Mouse (Mus musculus): ENCODE measurements around the gene Fndc7. TPM values are rescaled to one million over a fixed set of nuclear protein-coding genes. Genes with fewer than 3 reads are reported as not detected.

Gene Fndc7
- polyA plus RNA-seq (2015; fragmentation: Nextera tagmentation; extraction: Ambion mirVana): 1.7 and 1.9 TPM in 2 replicates

- DNase-seq (ENCODE audit: low spot score) (peak; percentile 49), ATAC-seq (no peak)
- Histone ChIP-seq H3K4me2 (replicated peaks; ENCODE audit: low read depth, low read length) (no peak within 1 kb of the TSS), H3K4me3 (ENCODE audit: low read depth, low read length) (no peak within 1 kb of the TSS), H3K27me3 (replicated peaks; ENCODE audit: insufficient read depth, low read length) (no peaks in the 10 kb centered on the region), H3K9ac (replicated peaks; ENCODE audit: low read depth) (no peak within 1 kb of the TSS), H3K9me3 (ENCODE audit: low read length) (no peaks in the 10 kb centered on the region), H3K4me1 (ENCODE audit: insufficient read depth, low read depth, low read length) (no peaks in the 10 kb centered on the region), H3K27ac (ENCODE audit: low read length) (no peak within 1 kb of the TSS), H3K36me3 (ENCODE audit: insufficient read depth, low read length) (no peaks in the 10 kb centered on the region)
- no peak for TF ChIP-seq EP300 (IDR thresholded peaks at IDR 0.05)
- no peak for TF ChIP-seq CTCF (IDR thresholded peaks at IDR 0.05)
- WGBS: 96% methylated on average over 1 of the region's 1 CpGs
Observed at GRCm38 (mm10) chr3:108889908-108890307, at the start of gene Fndc7. Gene Fndc7 (minus strand): TSS chr3:108890008.

GRCm38 (mm10) chr3:108939573-108939972 is 49.8 kb upstream of the Fndc7 start, which contains the start of gene Henmt1:
Gene Henmt1 (plus strand): TSS chr3:108939873.
- Histone ChIP-seq H3K9ac (replicated peaks; ENCODE audit: low read depth) (no peak within 1 kb of the TSS), H3K4me2 (replicated peaks; ENCODE audit: low read depth, low read length) (peak within 1 kb of the TSS; percentile 48), H3K27ac (ENCODE audit: low read length) (no peak within 1 kb of the TSS), H3K4me1 (ENCODE audit: insufficient read depth, low read depth, low read length) (no peaks in the 10 kb centered on the region), H3K36me3 (ENCODE audit: insufficient read depth, low read length) (no peaks in the 10 kb centered on the region), H3K4me3 (ENCODE audit: low read depth, low read length) (no peak within 1 kb of the TSS), H3K9me3 (ENCODE audit: low read length) (no peaks in the 10 kb centered on the region), H3K27me3 (replicated peaks; ENCODE audit: insufficient read depth, low read length) (no peaks in the 10 kb centered on the region)
- no peak for TF ChIP-seq CTCF (IDR thresholded peaks at IDR 0.05)
- TF ChIP-seq EP300 (IDR thresholded peaks at IDR 0.05): no peak
- ATAC-seq (no peak), DNase-seq (ENCODE audit: low spot score) (no peak)
- WGBS: 78% methylated on average over 5 of the region's 5 CpGs

GRCm38 (mm10) chr3:108938691-108939090 is 48.9 kb upstream of the Fndc7 start:
- Histone ChIP-seq H3K27ac (ENCODE audit: low read length) (no peak overlapping the region), H3K4me1 (ENCODE audit: insufficient read depth, low read depth, low read length) (no peaks in the 10 kb centered on the region), H3K4me2 (replicated peaks; ENCODE audit: low read depth, low read length) (no peak overlapping the region), H3K9ac (replicated peaks; ENCODE audit: low read depth) (no peak overlapping the region), H3K9me3 (ENCODE audit: low read length) (no peaks in the 10 kb centered on the region), H3K27me3 (replicated peaks; ENCODE audit: insufficient read depth, low read length) (no peaks in the 10 kb centered on the region), H3K4me3 (ENCODE audit: low read depth, low read length) (no peak overlapping the region), H3K36me3 (ENCODE audit: insufficient read depth, low read length) (no peaks in the 10 kb centered on the region)
- DNase-seq (ENCODE audit: low spot score): no peak
- no peak for ATAC-seq
- no peak for TF ChIP-seq EP300 (IDR thresholded peaks at IDR 0.05)
- no peak for TF ChIP-seq CTCF (IDR thresholded peaks at IDR 0.05)
- 90% methylated on average over 5 of the region's 5 CpGs for WGBS

- ATAC-seq (no peak), DNase-seq (ENCODE audit: low spot score) (no peak)
- Histone ChIP-seq H3K9me3 (ENCODE audit: low read length) (no peaks in the 10 kb centered on the region), H3K9ac (replicated peaks; ENCODE audit: low read depth) (no peak overlapping the region), H3K27ac (ENCODE audit: low read length) (no peak overlapping the region), H3K4me1 (ENCODE audit: insufficient read depth, low read depth, low read length) (no peaks in the 10 kb centered on the region), H3K4me3 (ENCODE audit: low read depth, low read length) (no peak overlapping the region), H3K36me3 (ENCODE audit: insufficient read depth, low read length) (no peaks in the 10 kb centered on the region), H3K4me2 (replicated peaks; ENCODE audit: low read depth, low read length) (no peak overlapping the region), H3K27me3 (replicated peaks; ENCODE audit: insufficient read depth, low read length) (no peaks in the 10 kb centered on the region)
- no peak for TF ChIP-seq CTCF (IDR thresholded peaks at IDR 0.05)
- no peak for TF ChIP-seq EP300 (IDR thresholded peaks at IDR 0.05)
- WGBS: 88% methylated on average over 6 of the region's 6 CpGs
Observed at GRCm38 (mm10) chr3:108933557-108933956, 43.7 kb upstream of the Fndc7 start.

GRCm38 (mm10) chr3:108926308-108926707 is 36.5 kb upstream of the Fndc7 start:
- TF ChIP-seq CTCF (IDR thresholded peaks at IDR 0.05) (no peak), EP300 (IDR thresholded peaks at IDR 0.05) (no peak)
- Histone ChIP-seq H3K4me2 (replicated peaks; ENCODE audit: low read depth, low read length) (no peak overlapping the region), H3K27ac (ENCODE audit: low read length) (no peak overlapping the region), H3K9me3 (ENCODE audit: low read length) (no peaks in the 10 kb centered on the region), H3K27me3 (replicated peaks; ENCODE audit: insufficient read depth, low read length) (no peaks in the 10 kb centered on the region), H3K36me3 (ENCODE audit: insufficient read depth, low read length) (no peaks in the 10 kb centered on the region), H3K4me3 (ENCODE audit: low read depth, low read length) (no peak overlapping the region), H3K4me1 (ENCODE audit: insufficient read depth, low read depth, low read length) (no peaks in the 10 kb centered on the region), H3K9ac (replicated peaks; ENCODE audit: low read depth) (no peak overlapping the region)
- WGBS: 71% methylated on average over 1 of the region's 1 CpGs
- ATAC-seq (no peak), DNase-seq (ENCODE audit: low spot score) (no peak)

GRCm38 (mm10) chr3:108925677-108926076 is 35.9 kb upstream of the Fndc7 start:
- no peak for ATAC-seq
- 85% methylated on average over 4 of the region's 4 CpGs for WGBS
- Histone ChIP-seq H3K9ac (replicated peaks; ENCODE audit: low read depth) (no peak overlapping the region), H3K4me1 (ENCODE audit: insufficient read depth, low read depth, low read length) (no peaks in the 10 kb centered on the region), H3K4me3 (ENCODE audit: low read depth, low read length) (no peak overlapping the region), H3K9me3 (ENCODE audit: low read length) (no peaks in the 10 kb centered on the region), H3K4me2 (replicated peaks; ENCODE audit: low read depth, low read length) (no peak overlapping the region), H3K27ac (ENCODE audit: low read length) (no peak overlapping the region), H3K36me3 (ENCODE audit: insufficient read depth, low read length) (no peaks in the 10 kb centered on the region), H3K27me3 (replicated peaks; ENCODE audit: insufficient read depth, low read length) (no peaks in the 10 kb centered on the region)
- TF ChIP-seq EP300 (IDR thresholded peaks at IDR 0.05) (no peak), CTCF (IDR thresholded peaks at IDR 0.05) (no peak)
- DNase-seq (ENCODE audit: low spot score): no peak

GRCm38 (mm10) chr3:108921822-108922221 is 32.0 kb upstream of the Fndc7 start:
- Histone ChIP-seq H3K9ac (replicated peaks; ENCODE audit: low read depth) (no peak overlapping the region), H3K4me1 (ENCODE audit: insufficient read depth, low read depth, low read length) (no peaks in the 10 kb centered on the region), H3K27me3 (replicated peaks; ENCODE audit: insufficient read depth, low read length) (no peaks in the 10 kb centered on the region), H3K4me3 (ENCODE audit: low read depth, low read length) (no peak overlapping the region), H3K27ac (ENCODE audit: low read length) (no peak overlapping the region), H3K4me2 (replicated peaks; ENCODE audit: low read depth, low read length) (no peak overlapping the region), H3K9me3 (ENCODE audit: low read length) (no peaks in the 10 kb centered on the region), H3K36me3 (ENCODE audit: insufficient read depth, low read length) (no peaks in the 10 kb centered on the region)
- 92% methylated on average over 1 of the region's 1 CpGs for WGBS
- no peak for TF ChIP-seq EP300 (IDR thresholded peaks at IDR 0.05)
- TF ChIP-seq CTCF (IDR thresholded peaks at IDR 0.05): no peak
- ATAC-seq: no peak
- DNase-seq (ENCODE audit: low spot score): no peak

Measured in lung, postnatal 0 days (tissue).